Mouse (Mus musculus) spleen, postnatal 10 days (tissue): ENCODE measurements around the gene Otop1.

Source experiments
- DNase-seq, 2 experiments: peaks; one replicate each; pipeline ENCODE4 v3.0.0; 2021 to 2022; ENCODE audit warnings: low spot score in 2 of 2

Gene Otop1

GRCm38 (mm10) chr5:38301761-38302411, 26.1 kb downstream of the Otop1 start:
- no peak for DNase-seq

DNA sequence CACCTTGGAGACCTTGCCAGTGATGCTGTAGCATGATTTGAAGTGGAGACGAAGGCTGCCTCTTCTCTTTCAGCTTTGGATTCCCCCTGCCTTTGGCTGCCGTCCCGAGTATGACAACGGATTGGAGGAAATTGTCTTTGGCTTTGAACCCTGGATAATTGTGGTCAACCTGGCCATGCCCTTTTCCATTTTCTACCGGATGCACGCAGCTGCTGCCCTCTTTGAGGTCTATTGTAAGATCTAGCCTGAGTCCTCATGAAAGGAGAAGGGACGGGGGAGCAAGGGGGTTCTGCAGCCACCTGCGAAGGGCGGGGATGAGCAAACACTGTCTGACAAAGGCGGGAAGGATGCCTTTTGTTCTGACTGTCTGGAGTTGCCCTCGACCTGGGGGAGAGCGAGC, 26.9 kb downstream of the Otop1 start:
- no peak for DNase-seq

- DNase-seq: no peak
Measured at GRCm38 (mm10) chr5:38305241-38305640, 29.5 kb downstream of the Otop1 start.

DNA sequence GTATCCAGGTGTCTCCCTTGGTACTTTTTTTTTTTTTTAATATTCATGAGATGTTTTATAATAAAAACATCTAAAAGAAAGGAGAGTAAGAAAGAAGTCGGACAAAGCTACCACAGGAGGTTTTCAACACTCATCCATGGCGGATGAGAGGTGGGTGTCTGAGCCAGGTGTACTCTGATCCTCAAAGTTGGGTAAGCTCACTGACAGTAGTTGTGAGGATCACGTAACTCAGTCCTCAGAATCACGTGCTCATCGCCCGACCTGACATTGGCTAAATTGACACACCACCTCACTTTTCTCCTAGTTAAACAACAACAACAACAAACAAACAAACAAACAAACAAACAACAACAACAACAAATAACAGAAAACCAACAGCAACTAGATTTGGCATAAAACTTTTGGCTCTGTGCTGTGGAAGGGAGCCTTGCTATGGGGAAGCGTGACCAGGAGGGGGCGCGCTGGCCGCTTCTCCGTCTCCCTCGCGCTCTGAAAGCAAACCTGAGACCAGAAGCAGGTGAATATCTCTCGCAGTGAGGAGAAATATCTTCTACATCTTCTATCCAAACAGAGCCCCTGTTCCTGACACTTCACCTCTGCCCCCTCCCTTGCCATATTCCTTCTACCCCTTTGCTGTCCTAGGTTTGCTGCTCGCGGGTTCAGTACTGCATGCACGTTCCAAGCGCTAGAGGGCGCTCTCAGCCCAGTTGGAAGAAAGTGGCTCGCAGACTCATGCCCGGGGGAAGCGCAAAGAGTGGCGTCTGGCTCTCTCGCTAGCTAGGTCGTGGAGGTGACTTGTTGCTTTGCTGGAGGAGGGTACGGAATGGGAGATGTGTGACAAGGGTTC, 31.7 kb downstream of the Otop1 start:
- peak; percentile 76 to 88 for DNase-seq

GRCm38 (mm10) chr5:38308873-38309272, 33.1 kb downstream of the Otop1 start:
- DNase-seq: peak; percentile 21 to 70

DNA sequence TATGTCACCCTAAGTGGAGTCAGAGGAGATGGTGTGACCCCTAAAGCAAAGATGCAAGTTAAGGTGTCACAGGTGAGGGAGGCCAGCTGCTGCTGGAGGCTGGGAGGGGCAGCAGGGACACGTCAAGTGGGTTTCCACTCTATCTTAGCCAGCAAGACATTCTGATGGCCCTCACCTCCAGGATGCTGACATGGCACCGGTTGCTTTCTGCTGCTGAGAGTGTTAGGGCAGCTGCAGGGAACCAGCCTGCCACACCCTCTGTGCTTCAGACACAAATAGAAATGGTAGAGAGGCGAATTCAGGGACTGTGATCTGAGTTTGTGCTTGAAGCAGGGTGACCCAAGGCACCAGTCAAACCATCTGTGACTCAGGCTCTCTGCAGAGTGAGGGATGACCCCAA, 34.0 kb downstream of the Otop1 start:
- no peak for DNase-seq

GRCm38 (mm10) chr5:38318966-38319786, 43.4 kb downstream of the Otop1 start, which contains the start of gene Drd5:
Drd5 (plus strand) TSS chr5:38319367.
- DNase-seq: no peak

GRCm38 (mm10) chr5:38333381-38333780, 57.6 kb downstream of the Otop1 start:
- no peak for DNase-seq

DNA sequence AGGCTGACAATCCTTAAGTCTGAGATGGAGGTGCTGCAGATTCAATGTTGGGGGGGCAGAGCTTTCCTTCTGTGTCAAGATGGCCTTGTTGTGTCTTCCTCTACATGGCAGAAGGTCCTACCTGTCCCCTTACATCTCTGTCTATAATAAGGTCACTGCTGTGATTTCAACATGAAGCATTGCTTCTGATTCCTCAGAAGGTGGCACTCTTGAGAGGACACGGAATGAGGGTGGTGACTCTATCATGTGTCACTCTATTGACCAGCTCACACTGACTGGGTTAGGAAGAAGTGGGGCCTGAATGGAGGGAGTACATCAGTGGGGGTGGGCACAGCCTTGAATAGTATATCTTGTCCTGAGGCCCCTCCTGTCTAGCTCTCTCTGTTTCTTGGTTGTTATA, 58.8 kb downstream of the Otop1 start:
- no peak for DNase-seq

GRCm38 (mm10) chr5:38343101-38343500, 67.3 kb downstream of the Otop1 start:
- DNase-seq: no peak

- DNase-seq: peak in 1 of 2 experiments; percentile 33
Measured at GRCm38 (mm10) chr5:38346646-38347432, 71.1 kb downstream of the Otop1 start.

DNA sequence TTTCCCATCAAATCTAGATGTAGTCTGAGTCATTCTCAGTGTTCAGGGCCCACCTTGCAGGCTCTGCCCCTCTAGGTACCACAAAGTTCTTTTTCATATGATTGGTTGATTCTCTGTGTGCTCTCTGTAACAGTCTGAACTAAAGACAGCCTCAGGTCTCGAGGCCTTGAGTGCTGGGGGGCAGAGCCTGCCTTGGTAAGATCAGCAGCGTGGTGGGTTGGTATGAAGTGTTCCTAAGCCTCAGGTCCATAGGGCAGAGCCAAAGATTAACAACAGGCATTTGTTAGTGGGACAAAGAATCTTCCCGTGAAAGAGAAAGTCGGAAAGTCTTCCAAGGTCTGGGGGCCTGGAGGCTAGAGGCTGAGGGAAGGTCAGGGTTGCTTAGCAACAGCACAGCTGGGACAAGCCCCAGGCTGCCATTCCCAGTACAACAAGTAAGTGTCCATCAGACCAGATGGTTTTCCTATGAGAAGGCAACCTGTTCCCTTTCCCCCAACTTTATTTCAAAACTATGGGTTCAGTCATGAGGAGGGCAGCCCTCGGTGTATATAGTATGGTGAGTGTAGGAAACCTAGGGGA, 74.7 kb downstream of the Otop1 start:
- DNase-seq: no peak
